Mouse (Mus musculus): ENCODE data around the gene Cdadc1.

- TF ChIP-seq CTCF (IDR thresholded peaks at IDR 0.05; ENCODE audit: low read depth, low read length), result no peak
- TF ChIP-seq EP300 (IDR thresholded peaks at IDR 0.05; ENCODE audit: insufficient read depth, low read depth, low read length), result no peak
- no peak for TF ChIP-seq POLR2A (IDR thresholded peaks at IDR 0.05; ENCODE audit: insufficient read depth, low read length)
These were observed 5.9 kb downstream of the Cdadc1 start for GRCm38 (mm10) chr14:59591901-59592300.

Measured in ES-Bruce4 (cell line).